Mouse (Mus musculus) liver, adult 2 months (tissue): ENCODE results near the gene Uhrf1. TPM values are rescaled to one million over a fixed set of nuclear protein-coding genes. Genes with fewer than 3 reads are reported as not detected.

Source experiments
- DNase-seq: peaks from one replicate; pipeline ENCODE4 v3.0.0-alpha.2; 2011; ENCODE audit warnings: low read depth, low spot score; ENCODE audit errors: extremely low read depth
- H3K27ac ChIP-seq: fragments of 200-500 bp; replicated peaks from 2 replicates; pipeline ENCODE4 v1.5.1; 2012; ENCODE audit warnings: low read depth, mild to moderate bottlenecking, control low read depth, inconsistent platforms, low read length; ENCODE audit not compliant: insufficient read depth
- H3K27me3 ChIP-seq: fragments of 200-500 bp; 2 replicates; pipeline ENCODE4 v1.6.1; 2012; ENCODE audit warnings: mild to moderate bottlenecking, moderate library complexity, low read length, inconsistent platforms; ENCODE audit not compliant: control insufficient read depth, insufficient read depth
- H3K36me3 ChIP-seq: fragments of 200-500 bp; 2 replicates; pipeline ENCODE4 v1.6.1; 2012; ENCODE audit warnings: low read length, inconsistent platforms; ENCODE audit not compliant: control insufficient read depth, insufficient read depth
- H3K4me1 ChIP-seq: fragments of 200-500 bp; 2 replicates; pipeline ENCODE4 v1.6.1; 2011; ENCODE audit warnings: low read length; ENCODE audit not compliant: control insufficient read depth, insufficient read depth
- H3K4me3 ChIP-seq: fragments of 200-500 bp; 2 replicates; pipeline ENCODE4 v1.5.1; 2011; ENCODE audit warnings: low read depth, mild to moderate bottlenecking, control low read depth, low read length, moderate library complexity; ENCODE audit not compliant: insufficient read depth
- H3K79me2 ChIP-seq: fragments of 200-500 bp; 2 replicates; pipeline ENCODE4 v1.6.1; 2012; ENCODE audit warnings: inconsistent platforms, mild to moderate bottlenecking, low read length, moderate library complexity; ENCODE audit not compliant: control insufficient read depth, insufficient read depth
- H3K9ac ChIP-seq: fragments of 200-500 bp; 2 replicates; pipeline ENCODE4 v1.6.1; 2012; ENCODE audit warnings: low read depth, mild to moderate bottlenecking, control low read depth, inconsistent platforms, low read length
- CTCF ChIP-seq: fragments of 200-500 bp; IDR thresholded peaks from 2 replicates; pipeline ENCODE4 v1.5.1; 2011; ENCODE audit warnings: low read depth, low read length, control low read depth
- POLR2A ChIP-seq: fragments of 200-500 bp; IDR thresholded peaks from 2 replicates; pipeline ENCODE4 v1.6.1; 2011; ENCODE audit warnings: low read length, control low read depth; ENCODE audit not compliant: insufficient read depth; ENCODE audit errors: extremely low read depth
- WGBS: fragments of 180-500 bp; shearing (Covaris S2); methylation state at CpG from one replicate; pipeline ENCODE4 v1.1.7; 2018; 5-methylcytosine and 5-hydroxymethylcytosine counted together
- polyA plus RNA-seq: library from polyadenylated mRNA; depleted of rRNA; stranded (reverse); fragments of >200 nt; gene quantifications from 2 replicates; pipeline ENCODE4 v1.2.3, GENCODE M21; 2012
- total RNA-seq: library from RNA; depleted of rRNA; stranded (reverse); fragments of >200 nt; gene quantifications from 2 replicates; pipeline ENCODE4 v1.2.3, GENCODE M21; 2014

Gene Uhrf1
- total and polyA plus RNA-seq, 2 experiments = 0.22 to 0.92 TPM

DNA sequence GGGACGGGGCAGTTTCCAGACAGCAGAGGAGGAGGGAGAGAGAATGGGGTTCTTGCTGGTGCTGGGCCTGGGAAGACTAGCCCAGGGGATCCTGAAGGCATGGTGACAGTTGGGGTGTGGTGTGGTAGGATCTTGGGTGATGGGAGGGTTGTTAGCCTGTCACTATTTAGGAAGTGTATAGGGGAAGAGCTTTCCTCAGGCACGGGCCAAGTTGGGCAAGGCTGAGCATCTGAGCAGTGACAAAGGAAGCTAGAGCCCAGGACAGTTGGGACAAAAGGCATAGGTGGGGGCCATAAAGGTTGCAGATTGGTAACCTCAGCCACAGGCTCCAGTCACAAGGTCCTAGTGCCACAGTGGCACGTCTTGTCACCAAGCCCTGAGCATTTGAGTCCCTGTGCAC is 40.3 kb downstream of the Uhrf1 start:
- Histone ChIP-seq H3K79me2 (peaks cover 35% of the 10 kb centered on the region), H3K27me3 (no peaks in the 10 kb centered on the region), H3K9ac (no peak overlapping the region), H3K36me3 (no peaks in the 10 kb centered on the region), H3K4me1 (no peaks in the 10 kb centered on the region; the same call in 1 of the 2 replicates), H3K4me3 (no peak overlapping the region), H3K27ac (no peak overlapping the region)
- no peak for DNase-seq
- WGBS = 76% methylated on average over 3 of the region's 3 CpGs
- TF ChIP-seq POLR2A = no peak
- no peak for TF ChIP-seq CTCF

DNA sequence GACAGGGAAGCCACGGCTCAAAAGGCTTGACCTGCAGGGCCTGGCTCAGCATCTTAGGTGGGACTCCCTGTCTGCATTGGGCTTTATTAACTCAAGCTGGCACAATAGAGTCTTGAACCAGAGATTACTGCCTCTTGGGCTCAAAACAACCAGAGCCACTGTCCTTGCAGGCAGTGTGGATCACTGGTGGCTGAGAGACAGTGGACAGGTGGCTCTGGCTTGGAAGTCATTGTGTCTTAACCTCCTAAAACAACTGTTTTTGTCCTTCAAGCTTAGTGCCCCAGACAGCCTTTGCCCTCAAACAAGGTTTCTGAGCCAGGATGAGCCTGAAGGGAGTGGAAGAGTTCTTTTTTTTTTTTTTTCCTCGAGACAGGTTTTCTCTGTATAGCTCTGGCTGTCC is 42.2 kb downstream of the Uhrf1 start:
- DNase-seq = no peak
- Histone ChIP-seq H3K9ac (no peak overlapping the region), H3K79me2 (peaks cover 31% of the 10 kb centered on the region), H3K4me1 (no peaks in the 10 kb centered on the region; the same call in 1 of the 2 replicates), H3K27ac (no peak overlapping the region), H3K4me3 (no peak overlapping the region), H3K27me3 (no peaks in the 10 kb centered on the region), H3K36me3 (no peaks in the 10 kb centered on the region)
- no peak for TF ChIP-seq CTCF
- TF ChIP-seq POLR2A = no peak
- 59% methylated on average over 2 of the region's 2 CpGs for WGBS

GRCm38 (mm10) chr17:56348128-56348527 is 45.0 kb downstream of the Uhrf1 start:
- no peak for DNase-seq
- TF ChIP-seq POLR2A (no peak), CTCF (no peak)
- Histone ChIP-seq H3K36me3 (no peaks in the 10 kb centered on the region), H3K27me3 (no peaks in the 10 kb centered on the region), H3K4me3 (no peak overlapping the region), H3K79me2 (peaks cover 19% of the 10 kb centered on the region; the same call in 1 of the 2 replicates), H3K27ac (no peak overlapping the region), H3K4me1 (no peaks in the 10 kb centered on the region; the same call in 1 of the 2 replicates), H3K9ac (no peak overlapping the region)
- 75% methylated on average over 4 of the region's 4 CpGs for WGBS

GRCm38 (mm10) chr17:56348586-56348985 is 45.5 kb downstream of the Uhrf1 start:
- H3K27ac ChIP-seq = no peak overlapping the region
- H3K36me3 ChIP-seq = no peaks in the 10 kb centered on the region
- TF ChIP-seq CTCF (no peak), POLR2A (no peak)
- H3K27me3 ChIP-seq = no peaks in the 10 kb centered on the region
- DNase-seq = no peak
- H3K79me2 ChIP-seq = peaks cover 17% of the 10 kb centered on the region; the same call in 1 of the 2 replicates
- H3K4me1 ChIP-seq = no peaks in the 10 kb centered on the region; the same call in 1 of the 2 replicates
- H3K4me3 ChIP-seq = no peak overlapping the region
- H3K9ac ChIP-seq = no peak overlapping the region

GRCm38 (mm10) chr17:56350694-56351093 is 47.6 kb downstream of the Uhrf1 start:
- Histone ChIP-seq H3K27ac (no peak overlapping the region), H3K4me3 (no peak overlapping the region), H3K9ac (no peak overlapping the region), H3K36me3 (no peaks in the 10 kb centered on the region), H3K4me1 (no peaks in the 10 kb centered on the region), H3K79me2 (peaks cover 9% of the 10 kb centered on the region; the same call in 1 of the 2 replicates), H3K27me3 (no peaks in the 10 kb centered on the region)
- TF ChIP-seq POLR2A (no peak), CTCF (peak; percentile 76)
- WGBS = 23% methylated on average over 2 of the region's 2 CpGs
- peak; percentile 43 for DNase-seq
